Mouse (Mus musculus): ENCODE results near the gene Cfap300. TPM values are rescaled to one million over a fixed set of nuclear protein-coding genes. Genes with fewer than 3 reads are reported as not detected.

Gene Cfap300
- polyA plus RNA-seq (2015; fragmentation: Nextera tagmentation; extraction: Ambion mirVana), result 13.9 and 14.6 TPM in 2 replicates

- Histone ChIP-seq H3K36me3 (no peaks in the 10 kb centered on the region), H3K4me1 (peaks cover 19% of the 10 kb centered on the region), H3K4me3 (replicated peaks) (peak within 1 kb of the TSS; percentile 89), H3K9me3 (replicated peaks) (no peaks in the 10 kb centered on the region), H3K9ac (replicated peaks) (peak within 1 kb of the TSS; percentile 86), H3K27me3 (replicated peaks) (no peaks in the 10 kb centered on the region), H3K4me2 (peak within 1 kb of the TSS; percentile 63), H3K27ac (replicated peaks) (peak within 1 kb of the TSS; percentile 94)
- ATAC-seq (ENCODE audit: low FRiP score), result peak; percentile 98
- 0% methylated on average over 37 of the region's 39 CpGs for WGBS
Measured at GRCm38 (mm10) chr9:8042338-8043043, at the start of gene Cfap300. Gene Cfap300, minus strand, starts transcription at chr9:8042823.

DNA sequence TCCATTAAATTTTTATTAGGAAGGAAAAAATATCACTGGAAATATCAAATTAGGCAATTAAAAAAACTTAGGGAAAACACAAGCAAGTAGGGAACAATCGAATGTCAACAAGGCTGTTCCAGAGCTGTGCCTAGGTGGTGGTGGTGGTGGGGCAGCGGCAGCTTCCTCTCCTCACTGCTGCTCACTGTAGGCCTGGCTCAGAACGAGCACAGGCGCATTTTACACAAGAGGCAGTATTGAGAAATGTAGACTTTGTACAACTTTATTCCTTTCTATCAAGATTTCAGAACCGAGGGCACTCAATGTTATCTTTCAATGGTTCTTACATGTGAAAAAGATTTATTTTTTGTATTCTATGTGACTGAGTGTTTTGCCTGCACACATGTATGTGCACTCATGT lies 36.3 kb upstream of the Cfap300 start:
- Histone ChIP-seq H3K27me3 (replicated peaks) (no peaks in the 10 kb centered on the region), H3K4me3 (replicated peaks) (no peak overlapping the region), H3K27ac (replicated peaks) (no peak overlapping the region), H3K36me3 (0 out of 2 replicates have a peak, but pooled peaks cover 2% of the 10 kb centered on the region), H3K9ac (replicated peaks) (no peak overlapping the region), H3K4me2 (no peak overlapping the region), H3K9me3 (replicated peaks) (no peaks in the 10 kb centered on the region), H3K4me1 (no peaks in the 10 kb centered on the region)
- 94% methylated on average over 5 of the region's 5 CpGs for WGBS
- ATAC-seq (ENCODE audit: low FRiP score), result no peak

DNA sequence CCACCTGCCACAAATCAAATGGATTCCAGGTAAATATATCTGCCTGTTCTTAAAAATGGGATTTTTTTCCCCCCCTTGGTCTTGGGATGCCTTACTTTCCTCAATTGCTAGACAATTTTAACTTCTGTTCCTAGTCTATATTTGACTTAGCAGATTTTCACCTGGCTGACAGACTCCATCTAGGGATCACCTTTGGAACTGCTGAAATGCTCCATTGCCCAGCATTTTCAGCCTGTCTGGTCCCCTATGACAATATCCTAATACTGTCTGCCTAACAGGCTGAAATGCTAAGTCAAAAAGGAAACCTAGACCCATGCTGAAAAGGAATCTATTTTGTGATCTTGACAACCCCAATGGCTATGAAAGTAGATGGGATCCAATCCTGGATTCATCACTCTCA lies 31.7 kb upstream of the Cfap300 start:
- Histone ChIP-seq H3K36me3 (0 out of 2 replicates have a peak, but pooled peaks cover 2% of the 10 kb centered on the region), H3K9ac (replicated peaks) (no peak overlapping the region), H3K9me3 (replicated peaks) (no peaks in the 10 kb centered on the region), H3K4me2 (no peak overlapping the region), H3K4me3 (replicated peaks) (no peak overlapping the region), H3K27ac (replicated peaks) (no peak overlapping the region), H3K4me1 (no peaks in the 10 kb centered on the region), H3K27me3 (replicated peaks) (no peaks in the 10 kb centered on the region)
- ATAC-seq (ENCODE audit: low FRiP score), result peak; percentile 41; the same call in 1 of the 2 replicates

DNA sequence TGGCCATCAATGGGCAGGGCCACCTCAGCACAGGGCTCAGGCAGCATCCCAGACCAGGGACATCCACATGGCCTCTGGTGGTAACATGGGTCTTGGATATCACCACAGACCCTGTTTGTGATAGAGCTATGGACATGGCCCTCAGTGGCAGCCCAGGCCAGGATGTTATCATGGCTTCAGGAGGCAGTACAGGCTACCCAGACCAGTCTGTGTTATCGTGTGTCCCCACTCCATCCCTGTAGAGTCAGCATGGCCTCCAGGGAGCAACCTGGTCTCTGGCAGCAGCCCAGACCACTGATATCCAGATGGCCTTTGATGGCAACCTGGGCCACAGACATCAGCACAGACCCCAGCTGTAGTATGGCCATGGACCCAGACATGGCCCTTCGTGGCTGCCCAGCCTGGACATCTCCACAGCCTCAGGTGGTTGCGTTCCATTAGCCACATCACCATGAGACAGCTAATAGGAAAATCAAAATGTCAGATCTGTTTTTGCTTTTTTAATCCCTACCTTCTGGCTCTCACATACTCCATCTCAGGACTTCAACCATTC lies 30.7 kb upstream of the Cfap300 start:
- Histone ChIP-seq H3K9ac (replicated peaks) (no peak overlapping the region), H3K27me3 (replicated peaks) (no peaks in the 10 kb centered on the region), H3K4me2 (no peak overlapping the region), H3K27ac (replicated peaks) (no peak overlapping the region), H3K36me3 (0 out of 2 replicates have a peak, but pooled peaks cover 2% of the 10 kb centered on the region), H3K4me3 (replicated peaks) (no peak overlapping the region), H3K9me3 (replicated peaks) (no peaks in the 10 kb centered on the region), H3K4me1 (no peaks in the 10 kb centered on the region)
- no peak for ATAC-seq (ENCODE audit: low FRiP score)
- WGBS, result 95% methylated on average over 3 of the region's 3 CpGs

DNA sequence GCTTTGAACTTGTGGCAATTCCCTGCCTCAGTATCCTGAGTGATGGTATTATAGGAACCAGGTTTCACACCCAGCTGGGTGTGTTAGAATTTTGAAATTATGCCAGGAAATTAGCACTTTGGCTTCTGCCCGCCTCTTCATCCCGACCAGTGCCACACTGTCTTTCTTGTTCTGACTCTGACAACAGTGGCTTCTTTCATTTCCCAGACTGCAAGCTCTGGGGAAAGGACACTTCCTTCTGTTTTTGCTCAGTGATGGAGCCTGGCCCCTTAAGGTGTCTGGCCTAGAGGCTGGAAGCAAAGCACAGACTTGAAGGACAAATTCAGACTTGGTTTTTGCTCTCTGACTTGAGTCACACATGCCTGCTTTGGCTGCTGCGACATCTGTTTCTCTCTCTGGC lies 17.0 kb upstream of the Cfap300 start:
- H3K9ac ChIP-seq (replicated peaks), result no peak overlapping the region
- no peak for ATAC-seq (ENCODE audit: low FRiP score)
- H3K4me1 ChIP-seq, result no peaks in the 10 kb centered on the region
- H3K27me3 ChIP-seq (replicated peaks), result no peaks in the 10 kb centered on the region
- H3K9me3 ChIP-seq (replicated peaks), result no peaks in the 10 kb centered on the region
- H3K4me2 ChIP-seq, result no peak overlapping the region
- H3K36me3 ChIP-seq, result no peaks in the 10 kb centered on the region
- H3K4me3 ChIP-seq (replicated peaks), result no peak overlapping the region
- H3K27ac ChIP-seq (replicated peaks), result no peak overlapping the region
- WGBS, result 76% methylated on average over 3 of the region's 3 CpGs

GRCm38 (mm10) chr9:8054831-8055230 lies 12.2 kb upstream of the Cfap300 start:
- no peaks in the 10 kb centered on the region for H3K9me3 ChIP-seq (replicated peaks)
- H3K9ac ChIP-seq (replicated peaks), result no peak overlapping the region
- H3K4me3 ChIP-seq (replicated peaks), result no peak overlapping the region
- H3K4me1 ChIP-seq, result no peaks in the 10 kb centered on the region
- 49% methylated on average over 1 of the region's 1 CpGs for WGBS
- H3K36me3 ChIP-seq, result no peaks in the 10 kb centered on the region
- H3K27me3 ChIP-seq (replicated peaks), result no peaks in the 10 kb centered on the region
- no peak overlapping the region for H3K4me2 ChIP-seq
- H3K27ac ChIP-seq (replicated peaks), result no peak overlapping the region
- no peak for ATAC-seq (ENCODE audit: low FRiP score)

- peak overlapping the region; percentile 26; the same call in 1 of the 2 replicates for H3K9ac ChIP-seq (replicated peaks)
- peak; percentile 71; the same call in 1 of the 2 replicates for ATAC-seq (ENCODE audit: low FRiP score)
- H3K27me3 ChIP-seq (replicated peaks), result no peaks in the 10 kb centered on the region
- no peaks in the 10 kb centered on the region for H3K9me3 ChIP-seq (replicated peaks)
- H3K36me3 ChIP-seq, result no peaks in the 10 kb centered on the region
- peaks cover 19% of the 10 kb centered on the region for H3K4me1 ChIP-seq
- peak overlapping the region; percentile 94 for H3K27ac ChIP-seq (replicated peaks)
- H3K4me2 ChIP-seq, result peak overlapping the region; percentile 63
- 16% methylated on average over 5 of the region's 5 CpGs for WGBS
- H3K4me3 ChIP-seq (replicated peaks), result peak overlapping the region; percentile 89
Measured at GRCm38 (mm10) chr9:8043044-8043387, 393 bp upstream of the Cfap300 start.

DNA sequence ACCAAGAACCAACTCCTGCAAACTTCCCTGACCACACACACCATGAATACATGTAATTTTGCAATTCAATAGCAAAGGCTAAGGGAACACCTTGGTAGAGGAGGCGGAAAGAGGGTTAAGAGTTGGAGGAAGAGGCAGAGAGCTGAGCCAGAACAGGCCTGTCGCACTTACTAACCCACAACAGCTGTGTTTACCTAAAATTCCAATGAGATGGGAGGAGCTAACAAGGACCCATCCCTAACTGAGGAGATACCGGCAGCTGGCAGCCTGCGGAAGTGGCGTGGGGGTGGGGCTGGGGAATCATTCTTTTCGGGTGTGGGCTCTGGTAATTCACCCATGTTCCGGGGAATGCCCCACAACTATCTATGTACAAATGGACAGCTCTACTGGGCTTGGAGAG lies 7.1 kb downstream of the Cfap300 start:
- Histone ChIP-seq H3K27me3 (replicated peaks) (no peaks in the 10 kb centered on the region), H3K4me2 (no peak overlapping the region), H3K27ac (replicated peaks) (no peak overlapping the region), H3K9ac (replicated peaks) (no peak overlapping the region), H3K4me3 (replicated peaks) (no peak overlapping the region), H3K4me1 (0 out of 2 replicates have a peak, but pooled peaks cover 2% of the 10 kb centered on the region), H3K9me3 (replicated peaks) (no peaks in the 10 kb centered on the region), H3K36me3 (peaks cover 4% of the 10 kb centered on the region; the same call in 1 of the 2 replicates)
- ATAC-seq (ENCODE audit: low FRiP score), result no peak
- WGBS, result 29% methylated on average over 7 of the region's 7 CpGs

- Histone ChIP-seq H3K36me3 (peaks cover 4% of the 10 kb centered on the region; the same call in 1 of the 2 replicates), H3K4me3 (replicated peaks) (no peak overlapping the region), H3K4me2 (no peak overlapping the region), H3K4me1 (0 out of 2 replicates have a peak, but pooled peaks cover 2% of the 10 kb centered on the region), H3K9me3 (replicated peaks) (no peaks in the 10 kb centered on the region), H3K9ac (replicated peaks) (no peak overlapping the region), H3K27ac (replicated peaks) (no peak overlapping the region), H3K27me3 (replicated peaks) (no peaks in the 10 kb centered on the region)
- ATAC-seq (ENCODE audit: low FRiP score), result no peak
- WGBS, result 70% methylated on average over 4 of the region's 4 CpGs
Measured at GRCm38 (mm10) chr9:8035091-8035490, 7.5 kb downstream of the Cfap300 start.

GRCm38 (mm10) chr9:8034143-8034542 lies 8.5 kb downstream of the Cfap300 start:
- no peak overlapping the region for H3K27ac ChIP-seq (replicated peaks)
- ATAC-seq (ENCODE audit: low FRiP score), result no peak
- H3K36me3 ChIP-seq, result peaks cover 4% of the 10 kb centered on the region; the same call in 1 of the 2 replicates
- H3K4me1 ChIP-seq, result 0 out of 2 replicates have a peak, but pooled peaks cover 2% of the 10 kb centered on the region
- no peaks in the 10 kb centered on the region for H3K9me3 ChIP-seq (replicated peaks)
- 86% methylated on average over 1 of the region's 1 CpGs for WGBS
- H3K4me3 ChIP-seq (replicated peaks), result no peak overlapping the region
- no peak overlapping the region for H3K4me2 ChIP-seq
- H3K9ac ChIP-seq (replicated peaks), result no peak overlapping the region
- H3K27me3 ChIP-seq (replicated peaks), result no peaks in the 10 kb centered on the region

DNA sequence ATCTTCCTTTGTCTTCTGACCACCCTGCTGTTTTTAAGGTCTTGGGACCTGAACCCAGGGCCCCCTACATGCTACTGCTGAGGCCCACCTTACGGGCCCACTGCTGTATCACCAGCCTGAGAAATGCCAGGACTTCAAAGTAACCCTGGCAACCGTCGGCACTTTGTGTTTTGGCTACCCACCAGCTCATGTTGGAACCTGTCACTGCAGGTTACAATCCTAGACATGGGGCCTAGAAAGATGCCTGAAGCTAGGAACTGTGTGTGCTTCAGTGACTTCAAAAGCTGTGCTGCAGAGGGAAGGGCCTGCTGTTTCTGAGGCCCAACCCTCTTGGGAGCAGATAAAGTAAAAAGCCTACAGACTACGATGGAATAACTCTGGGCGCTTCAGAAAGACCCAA lies 9.8 kb downstream of the Cfap300 start:
- 0 out of 2 replicates have a peak, but pooled peaks have one; percentile 43 for ATAC-seq (ENCODE audit: low FRiP score)
- no peaks in the 10 kb centered on the region for H3K9me3 ChIP-seq (replicated peaks)
- H3K4me3 ChIP-seq (replicated peaks), result no peak overlapping the region
- 0 out of 2 replicates have a peak, but pooled peaks cover 2% of the 10 kb centered on the region for H3K4me1 ChIP-seq
- H3K4me2 ChIP-seq, result no peak overlapping the region
- 82% methylated on average over 5 of the region's 5 CpGs for WGBS
- no peaks in the 10 kb centered on the region for H3K27me3 ChIP-seq (replicated peaks)
- no peak overlapping the region for H3K9ac ChIP-seq (replicated peaks)
- no peak overlapping the region for H3K27ac ChIP-seq (replicated peaks)
- H3K36me3 ChIP-seq, result peaks cover 4% of the 10 kb centered on the region; the same call in 1 of the 2 replicates

- no peak overlapping the region for H3K9ac ChIP-seq (replicated peaks)
- no peaks in the 10 kb centered on the region for H3K27me3 ChIP-seq (replicated peaks)
- H3K4me3 ChIP-seq (replicated peaks), result no peak overlapping the region
- WGBS, result 92% methylated on average over 5 of the region's 5 CpGs
- H3K4me1 ChIP-seq, result no peaks in the 10 kb centered on the region
- H3K27ac ChIP-seq (replicated peaks), result no peak overlapping the region
- no peak overlapping the region for H3K4me2 ChIP-seq
- ATAC-seq (ENCODE audit: low FRiP score), result no peak
- peaks cover 3% of the 10 kb centered on the region; the same call in 1 of the 2 replicates for H3K36me3 ChIP-seq
- no peaks in the 10 kb centered on the region for H3K9me3 ChIP-seq (replicated peaks)
Measured at GRCm38 (mm10) chr9:8018609-8019008, 24.0 kb downstream of the Cfap300 start.

Data from neural tube, embryonic 15.5 days (tissue).